ENCODE assay signal across 8 mouse cellular contexts in genomic region chr13:49307311-49307969, GRCm38 (mm10). TPM values are rescaled to one million over a fixed set of nuclear protein-coding genes. Genes with fewer than 3 reads are reported as not detected.
DNase-seq lines count a peak whose midpoint lies in the region; ATAC-seq and TF ChIP-seq lines count a peak whose summit lies in the region.

No protein-coding gene starts in this region.

- H3K27me3 ChIP-seq in heart, adult 2 months (ENCODE audit: control insufficient read depth, insufficient read depth, low read length), result no peaks in the 10 kb centered on the region
- no peaks in the 10 kb centered on the region for H3K27me3 ChIP-seq in limb, embryonic 15.5 days
- no peaks in the 10 kb centered on the region for H3K27me3 ChIP-seq in midbrain, embryonic 15.5 days (replicated peaks)

- H3K4me2 ChIP-seq in limb, embryonic 15.5 days, result no peak overlapping the region
- H3K4me2 ChIP-seq in midbrain, embryonic 15.5 days, result no peak overlapping the region

- ATAC-seq in limb, embryonic 15.5 days (ENCODE audit: insufficient number of reproducible peaks, low FRiP score, low TSS enrichment, low read depth), result no peak
- ATAC-seq in midbrain, embryonic 15.5 days (replicated peaks), result peak; percentile 58

- H3K36me3 ChIP-seq in heart, adult 2 months (ENCODE audit: control insufficient read depth, insufficient read depth, low read length), result no peaks in the 10 kb centered on the region
- H3K36me3 ChIP-seq in limb, embryonic 15.5 days, result no peaks in the 10 kb centered on the region
- no peaks in the 10 kb centered on the region for H3K36me3 ChIP-seq in midbrain, embryonic 15.5 days (replicated peaks)

- no peaks in the 10 kb centered on the region for H3K79me2 ChIP-seq in heart, adult 2 months (replicated peaks; ENCODE audit: control insufficient read depth, insufficient read depth, low read length)

- no peak for TF ChIP-seq EP300 in heart, adult 2 months (IDR thresholded peaks at IDR 0.05; ENCODE audit: insufficient read depth, low read depth, low read length)

- H3K9me3 ChIP-seq in limb, embryonic 15.5 days, result no peaks in the 10 kb centered on the region
- H3K9me3 ChIP-seq in midbrain, embryonic 15.5 days, result no peaks in the 10 kb centered on the region

- intact Hi-C loops in heart, adult 2 months (cut with DNase I), result no loop called here

- H3K4me1 ChIP-seq in bone marrow macrophage, adult 2 months (ENCODE audit: control insufficient read depth, insufficient read depth, low read length), result peaks cover 39% of the 10 kb centered on the region
- H3K4me1 ChIP-seq in heart, adult 2 months (ENCODE audit: control insufficient read depth, insufficient read depth, low read length), result peaks cover 3% of the 10 kb centered on the region
- H3K4me1 ChIP-seq in limb, embryonic 15.5 days, result peaks cover 8% of the 10 kb centered on the region; the same call in 1 of the 2 replicates
- no peaks in the 10 kb centered on the region for H3K4me1 ChIP-seq in midbrain, embryonic 15.5 days

- TF ChIP-seq CTCF in bone marrow macrophage, adult 2 months (IDR thresholded peaks at IDR 0.05; ENCODE audit: low read depth, low read length), result no peak; the same call in 1 of the 2 replicates
- no peak for TF ChIP-seq CTCF in heart, adult 2 months (IDR thresholded peaks at IDR 0.05)

- WGBS in heart, adult 2 months, result 11% methylated on average over 10 of the region's 10 CpGs
- WGBS in limb, embryonic 15.5 days, result 24% methylated on average over 10 of the region's 10 CpGs
- 42% methylated on average over 10 of the region's 10 CpGs for WGBS in midbrain, embryonic 15.5 days

- H3K9ac ChIP-seq in heart, adult 2 months (ENCODE audit: low read depth, low read length), result no peak overlapping the region
- H3K9ac ChIP-seq in limb, embryonic 15.5 days, result no peak overlapping the region
- no peak overlapping the region for H3K9ac ChIP-seq in midbrain, embryonic 15.5 days

- peak overlapping the region; percentile 92 for H3K27ac ChIP-seq in bone marrow macrophage, adult 2 months (ENCODE audit: insufficient read depth, low read depth, low read length)
- no peak overlapping the region; the same call in 1 of the 2 replicates for H3K27ac ChIP-seq in heart, adult 2 months
- peak overlapping the region; percentile 71 for H3K27ac ChIP-seq in limb, embryonic 15.5 days
- H3K27ac ChIP-seq in midbrain, embryonic 15.5 days, result no peak overlapping the region

- peak overlapping the region; percentile 86 for H3K4me3 ChIP-seq in bone marrow macrophage, adult 2 months (ENCODE audit: insufficient read depth, low read length)
- H3K4me3 ChIP-seq in heart, adult 2 months, result 0 out of 2 replicates have a peak overlapping the region, but pooled peaks have one; percentile 8
- H3K4me3 ChIP-seq in limb, embryonic 15.5 days, result no peak overlapping the region
- H3K4me3 ChIP-seq in midbrain, embryonic 15.5 days, result no peak overlapping the region

- peak; percentile 71 for DNase-seq in layer of hippocampus, adult 9-11 months
- DNase-seq in layer of hippocampus, adult 8-10 months (ENCODE audit: low spot score in 2 of 2), result no peak
- peak; percentile 35 to 69 for DNase-seq in heart, adult 2 months
- peak; percentile 82 for DNase-seq in thymus, postnatal 25 days
- no peak for DNase-seq in left cerebral cortex, adult 8-10 months (ENCODE audit: low spot score in 2 of 2)

- no peak for TF ChIP-seq POLR2A in bone marrow macrophage, adult 2 months (IDR thresholded peaks at IDR 0.05; ENCODE audit: borderline replicate concordance, low read depth, low read length)
- TF ChIP-seq POLR2A in heart, adult 2 months (IDR thresholded peaks at IDR 0.05; ENCODE audit: insufficient read depth, low read depth, low read length), result no peak

RNA-seq across cellular contexts. Expression of gene Fgd3, which starts 12.7 kb away (rescaled TPM):
- total RNA-seq in layer of hippocampus, adult 8-10 months (2022), result 10 to 100 TPM in 1 of 4 experiments, 1 to 10 TPM in 3; 6.2 to 10.8 (median 8.6) TPM
- polyA plus RNA-seq in bone marrow macrophage, adult 2 months (2012; ENCODE audit: insufficient read depth, insufficient read length, missing spikeins), result 79.0 and 88.6 TPM in 2 replicates
- 1 to 10 TPM in 1 of 2 experiments, under 1 TPM in 1; 0.96 to 1.0 TPM for total RNA-seq in heart, adult 2 months (2021)
- 0.96 and 0.97 TPM in 2 replicates for polyA plus RNA-seq in heart, adult 2 months (2012; rRNA removed)
- 0.37 and 0.40 TPM in 2 replicates for polyA plus RNA-seq in limb, embryonic 15.5 days (2015; fragmentation: Nextera tagmentation; extraction: Ambion mirVana)
- 3.1 TPM in 2 replicates for polyA plus RNA-seq in midbrain, embryonic 15.5 days (2015; fragmentation: Nextera tagmentation; extraction: Ambion mirVana)
- total RNA-seq in left cerebral cortex, adult 8-10 months (2022), result 10 to 100 TPM in 1 of 4 experiments, 1 to 10 TPM in 3; 8.8 to 10.1 (median 8.9) TPM

RNA-seq across cellular contexts. Expression of gene Bicd2, which starts 33.9 kb away (rescaled TPM):
- total RNA-seq in layer of hippocampus, adult 8-10 months (2022), result 10 to 100 TPM; 46.0 to 58.0 (median 50.2) TPM
- polyA plus RNA-seq in bone marrow macrophage, adult 2 months (2012; ENCODE audit: insufficient read depth, insufficient read length, missing spikeins), result 38.4 and 42.5 TPM in 2 replicates
- 10 to 100 TPM; 72.4 to 77.6 TPM for total RNA-seq in heart, adult 2 months (2021)
- polyA plus RNA-seq in heart, adult 2 months (2012; rRNA removed), result 44.5 and 64.2 TPM in 2 replicates
- polyA plus RNA-seq in limb, embryonic 15.5 days (2015; fragmentation: Nextera tagmentation; extraction: Ambion mirVana), result 41.1 and 42.0 TPM in 2 replicates
- 28.3 and 29.2 TPM in 2 replicates for polyA plus RNA-seq in midbrain, embryonic 15.5 days (2015; fragmentation: Nextera tagmentation; extraction: Ambion mirVana)
- total RNA-seq in left cerebral cortex, adult 8-10 months (2022), result 10 to 100 TPM; 40.2 to 45.5 (median 43.1) TPM

RNA-seq across cellular contexts. Expression of gene Susd3, which starts 58.9 kb away (rescaled TPM):
- total RNA-seq in layer of hippocampus, adult 8-10 months (2022), result 1 to 10 TPM; 2.6 to 5.3 (median 3.8) TPM
- polyA plus RNA-seq in bone marrow macrophage, adult 2 months (2012; ENCODE audit: insufficient read depth, insufficient read length, missing spikeins), result 139 and 143 TPM in 2 replicates
- total RNA-seq in heart, adult 2 months (2021), result under 1 TPM; 0.32 to 0.63 TPM
- polyA plus RNA-seq in heart, adult 2 months (2012; rRNA removed), result 1.1 and 1.4 TPM in 2 replicates
- 1.9 and 2.0 TPM in 2 replicates for polyA plus RNA-seq in limb, embryonic 15.5 days (2015; fragmentation: Nextera tagmentation; extraction: Ambion mirVana)
- 0.54 and 0.59 TPM in 2 replicates for polyA plus RNA-seq in midbrain, embryonic 15.5 days (2015; fragmentation: Nextera tagmentation; extraction: Ambion mirVana)
- total RNA-seq in left cerebral cortex, adult 8-10 months (2022), result 1 to 10 TPM; 2.2 to 4.8 (median 3.5) TPM

Comparison
In these comparisons a context has a peak if more than half of its experiments do, and no peak if none do; other contexts are left out.
1. DNase-seq: peak in layer of hippocampus, adult 9-11 months (single experiment), heart, adult 2 months (2 of 2) and thymus, postnatal 25 days (single experiment); none in layer of hippocampus, adult 8-10 months (0 of 2) and left cerebral cortex, adult 8-10 months (0 of 2).
2. H3K27ac ChIP-seq: peak in bone marrow macrophage, adult 2 months (single experiment) and limb, embryonic 15.5 days (single experiment); none in heart, adult 2 months (single experiment) and midbrain, embryonic 15.5 days (single experiment).
3. H3K4me3 ChIP-seq: peak in bone marrow macrophage, adult 2 months (single experiment) and heart, adult 2 months (single experiment); none in limb, embryonic 15.5 days (single experiment) and midbrain, embryonic 15.5 days (single experiment).
4. RNA of gene Fgd3, which starts 12.7 kb away (polyA plus RNA-seq): 79.0 to 88.6 TPM in bone marrow macrophage, adult 2 months; 3.1 TPM in midbrain, embryonic 15.5 days, 0.96 to 0.97 TPM in heart, adult 2 months and 0.37 to 0.40 TPM in limb, embryonic 15.5 days; every median in the first group is over 10 times any median in the second.
5. RNA of gene Susd3, which starts 58.9 kb away (polyA plus RNA-seq): 139 to 143 TPM in bone marrow macrophage, adult 2 months; 1.9 to 2.0 TPM in limb, embryonic 15.5 days, 1.1 to 1.4 TPM in heart, adult 2 months and 0.54 to 0.59 TPM in midbrain, embryonic 15.5 days; every median in the first group is over 10 times any median in the second.